Mouse (Mus musculus) T-cell, adult 2 months (primary cell): Measurements from ENCODE around the gene Tekt1.
"Not testable (repeated sequence)": the region's sequence is repeated elsewhere in the genome, so short reads cannot be mapped to it uniquely, and the experiment has no call there.

Experiments used
- DNase-seq: peaks from one replicate; pipeline ENCODE4 v3.0.0; 2022; ENCODE audit warnings: low spot score

Tekt1 gene

DNA sequence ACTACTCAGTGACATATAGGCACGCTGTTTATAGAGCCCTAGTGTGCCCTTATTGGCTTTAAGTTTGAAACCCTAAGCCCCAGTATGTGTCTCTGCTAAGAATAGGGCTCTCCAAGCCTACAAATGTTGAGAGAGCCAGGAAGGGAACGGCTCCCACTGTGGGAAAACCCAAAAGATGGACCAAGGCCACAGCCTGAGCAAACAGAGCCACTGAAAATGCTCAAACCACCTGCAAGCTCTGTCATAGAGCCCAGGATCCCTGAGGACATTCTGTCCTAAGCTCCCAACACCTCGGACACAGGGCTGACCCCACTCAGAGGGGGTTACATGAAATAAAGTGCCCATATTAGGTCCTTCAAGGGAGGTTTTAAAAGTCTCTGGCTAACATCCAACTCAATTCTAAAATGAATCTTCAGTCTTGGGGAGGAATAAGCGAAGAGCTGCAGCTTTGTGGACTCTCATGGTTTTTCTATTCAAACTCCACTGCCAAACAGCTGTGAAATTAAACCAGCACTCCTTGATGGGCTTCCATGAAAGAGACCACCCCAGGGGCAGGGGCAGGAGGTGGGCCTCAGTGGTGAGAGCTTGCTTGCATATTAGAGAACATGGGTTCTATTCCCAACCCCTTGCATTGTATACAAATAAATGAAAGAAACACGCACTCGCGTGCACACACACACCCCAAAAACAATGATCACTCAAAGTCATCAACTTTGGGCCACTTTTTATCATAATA, 27.3 kb upstream of the Tekt1 start:
- DNase-seq, result no peak

DNA sequence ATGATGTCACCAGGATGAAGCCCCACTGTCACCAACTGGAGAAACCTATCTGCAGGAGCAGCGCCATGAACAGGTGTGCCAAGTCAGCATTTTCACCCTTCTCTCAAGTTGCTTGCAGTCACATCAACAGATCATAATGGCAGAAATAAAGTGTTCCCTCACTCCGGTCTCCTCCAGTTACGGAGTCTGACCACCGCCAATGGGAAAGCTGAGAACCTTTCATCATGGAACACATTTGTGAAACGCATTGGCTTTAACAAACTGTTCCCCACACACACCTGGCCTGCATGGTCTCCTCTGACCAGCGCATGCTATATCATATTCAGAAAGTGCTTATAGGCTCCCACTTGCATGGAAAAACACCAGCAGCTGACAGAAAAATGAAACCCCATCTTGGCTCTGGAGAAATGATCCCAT, 25.9 kb upstream of the Tekt1 start:
- DNase-seq, result no peak

DNA sequence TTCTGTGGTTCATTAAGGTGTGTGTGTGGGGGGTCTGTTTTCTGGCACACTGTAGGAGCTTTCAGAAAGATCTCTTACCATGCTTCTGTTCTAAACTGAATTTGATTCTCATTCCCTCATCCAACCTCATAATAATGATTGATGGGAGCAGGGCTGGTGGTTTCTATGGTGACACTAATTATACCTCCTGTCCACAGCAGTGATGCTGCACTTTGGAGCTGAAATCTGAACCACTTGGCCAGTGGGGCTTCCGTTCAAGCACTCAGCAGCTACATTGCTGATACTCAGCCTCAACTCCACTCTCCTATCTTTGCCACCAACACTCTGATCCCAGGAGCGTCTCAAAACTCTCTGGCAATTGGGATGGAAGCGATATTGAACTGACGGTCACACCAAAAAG, 17.1 kb upstream of the Tekt1 start:
- no peak for DNase-seq

- no peak for DNase-seq
These were observed 16.0 kb upstream of the Tekt1 start for GRCm38 (mm10) chr11:72378222-72378621.

DNA sequence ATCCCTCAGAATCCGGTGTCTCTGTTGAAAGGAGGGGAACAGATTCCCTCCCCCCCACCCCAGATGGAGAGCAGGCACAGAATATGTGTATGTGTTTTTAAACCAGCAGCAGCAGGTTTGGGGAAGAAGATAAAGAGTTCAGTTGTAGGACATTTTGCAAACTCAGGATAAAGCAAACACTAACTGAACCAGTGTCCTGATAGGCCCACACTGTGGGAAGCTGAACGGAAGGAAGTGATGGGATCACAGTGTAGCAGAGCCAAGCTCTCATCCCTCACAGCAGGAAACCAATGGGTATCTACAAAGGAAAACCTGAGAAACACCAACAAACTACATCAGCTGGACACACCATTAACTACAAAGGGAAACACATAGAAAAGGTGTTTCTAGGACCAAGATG, 14.3 kb upstream of the Tekt1 start:
- DNase-seq, result no peak

DNA sequence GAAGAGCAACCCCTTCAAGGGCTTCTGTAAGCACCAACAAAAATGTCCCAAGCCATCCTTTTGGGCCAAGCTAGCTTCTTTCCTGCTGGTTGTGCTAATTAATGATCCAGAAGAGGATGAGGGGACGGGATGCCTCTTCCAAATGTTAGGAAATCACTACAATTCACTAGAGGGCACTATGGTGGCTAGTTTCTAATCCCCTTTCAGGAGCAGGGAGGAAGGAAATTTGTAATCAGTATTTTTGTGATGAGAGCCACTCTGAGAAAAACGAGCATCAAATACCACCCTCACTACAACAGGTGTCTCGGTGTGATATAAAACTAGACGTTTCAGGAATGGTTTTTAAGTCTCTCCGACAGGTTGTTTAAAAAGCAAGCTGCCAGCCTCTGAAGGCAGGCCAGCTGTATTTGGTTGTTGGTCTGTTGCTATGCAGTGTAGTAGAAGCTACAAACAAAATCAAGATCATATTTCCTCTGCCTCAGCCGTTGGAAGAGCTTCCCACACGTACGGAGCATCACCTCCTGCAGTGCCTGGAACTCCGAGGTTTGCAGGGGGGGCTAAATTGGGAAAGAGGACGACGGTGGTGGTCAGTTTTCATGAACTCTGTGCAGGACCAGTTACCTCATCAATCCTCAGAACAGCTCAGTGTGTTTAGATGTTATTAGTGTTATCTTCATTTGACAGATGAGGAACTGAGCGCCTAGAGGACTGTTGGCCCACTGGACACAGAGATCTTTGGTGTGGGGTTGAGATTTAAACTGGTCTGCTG, 7.8 kb upstream of the Tekt1 start:
- DNase-seq, result no peak

- DNase-seq, result no peak
These were observed 5.9 kb upstream of the Tekt1 start for GRCm38 (mm10) chr11:72367934-72368674.

DNA sequence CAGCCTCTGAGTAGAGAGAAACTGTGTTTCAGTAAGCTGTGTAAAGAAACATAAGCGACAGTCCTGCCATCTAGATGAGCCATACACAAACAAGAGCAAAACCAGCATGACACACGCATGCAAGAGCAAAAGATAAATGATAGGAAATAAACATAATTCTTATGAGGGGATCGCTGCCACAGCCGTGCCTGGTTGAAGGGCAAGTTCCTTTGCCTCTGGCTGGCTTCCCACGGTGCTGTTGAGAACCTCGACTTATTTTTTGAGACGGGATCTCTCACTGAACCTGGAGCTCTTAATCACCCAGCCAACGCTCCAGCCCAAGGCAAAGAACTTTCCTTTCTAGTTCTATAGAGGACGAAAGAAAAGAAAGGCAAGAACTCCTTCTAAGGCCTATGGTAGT, 3.9 kb upstream of the Tekt1 start:
- DNase-seq, result no peak

GRCm38 (mm10) chr11:72364526-72364925, 2.3 kb upstream of the Tekt1 start:
- no peak for DNase-seq

GRCm38 (mm10) chr11:72363523-72364240, 1.4 kb upstream of the Tekt1 start:
- no peak for DNase-seq

- DNase-seq, result peak; percentile 15
These were observed 576 bp downstream of the Tekt1 start for GRCm38 (mm10) chr11:72361385-72362346.

DNA sequence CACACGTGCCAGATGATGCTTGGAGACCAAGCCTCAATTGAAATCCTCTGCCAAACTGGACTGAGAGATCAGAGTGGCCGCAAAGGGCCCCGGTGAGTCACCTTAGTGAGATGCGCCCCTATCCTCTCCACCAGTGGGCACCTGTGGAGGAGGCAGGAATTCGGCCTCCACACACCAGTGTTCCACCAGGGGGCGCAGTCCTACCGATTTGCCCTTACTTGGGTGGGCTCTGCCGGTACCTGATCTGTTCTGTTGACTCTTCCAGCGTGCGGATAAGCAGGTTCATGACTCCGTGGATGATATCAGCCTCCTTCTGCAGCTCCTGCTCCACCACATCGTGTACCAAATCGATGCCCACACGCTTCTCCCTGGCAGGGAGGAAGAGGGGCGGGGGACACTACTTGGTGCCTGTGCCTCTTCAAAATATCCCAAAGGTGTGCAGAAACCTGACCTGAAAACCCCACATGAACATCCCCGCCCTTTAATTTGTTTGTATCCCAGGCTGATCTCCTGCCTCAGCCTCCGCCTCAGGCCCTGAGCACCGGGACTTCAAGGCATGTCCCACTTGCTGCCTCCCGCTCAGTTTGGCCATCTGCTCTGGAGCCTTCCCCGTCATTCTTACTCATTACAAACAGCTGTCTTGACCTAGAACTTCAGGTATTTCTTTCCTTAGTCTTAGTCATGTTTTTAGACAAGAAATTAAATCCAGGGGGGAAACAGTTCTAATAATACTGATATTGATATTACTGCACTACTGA, 7.1 kb downstream of the Tekt1 start:
- peak; percentile 51 for DNase-seq

- no peak for DNase-seq
These were observed 9.1 kb downstream of the Tekt1 start for GRCm38 (mm10) chr11:72353186-72353585.

DNA sequence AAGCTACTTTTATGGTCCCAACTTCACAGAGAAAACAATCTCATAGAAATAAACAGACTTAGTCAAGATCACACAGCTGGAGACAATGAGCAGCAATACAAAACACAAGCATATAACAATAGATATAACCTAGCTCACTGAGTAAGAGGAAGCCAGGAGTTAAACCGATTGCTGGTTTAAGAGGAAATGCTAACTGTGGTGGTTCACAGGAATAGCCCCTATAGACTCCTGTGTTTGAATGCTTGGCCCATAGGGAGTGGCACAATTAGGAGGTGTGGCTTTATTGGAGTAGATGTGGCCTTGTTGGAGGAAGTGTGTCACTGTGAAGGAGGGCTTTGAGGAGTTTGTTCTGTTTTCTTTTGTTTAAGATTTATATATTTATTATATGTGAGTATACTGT, 10.0 kb downstream of the Tekt1 start:
- DNase-seq, result no peak

GRCm38 (mm10) chr11:72349652-72350051, 12.6 kb downstream of the Tekt1 start:
- no peak for DNase-seq

GRCm38 (mm10) chr11:72349016-72349415, 13.2 kb downstream of the Tekt1 start:
- no peak for DNase-seq

DNA sequence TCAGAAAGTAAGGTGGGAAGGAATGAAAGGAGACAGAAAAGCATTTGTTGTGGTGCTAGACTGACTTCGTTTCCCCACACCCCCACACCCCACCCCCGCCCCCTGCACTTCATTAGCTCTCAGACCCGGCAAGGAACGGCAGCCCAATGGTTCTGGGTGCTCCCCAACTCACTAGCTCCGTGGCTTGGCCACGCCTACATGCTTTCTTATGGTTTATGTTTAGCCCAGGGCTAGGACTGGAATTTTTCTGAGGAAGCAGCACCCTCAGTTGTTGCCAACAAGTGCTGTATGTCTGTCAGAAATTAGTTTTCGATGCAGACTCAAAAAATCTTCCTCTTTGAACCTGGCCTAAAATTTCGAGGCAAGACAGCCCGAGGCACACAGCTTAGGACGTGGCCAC, 13.7 kb downstream of the Tekt1 start:
- DNase-seq, result no peak

- no peak for DNase-seq
These were observed 17.8 kb downstream of the Tekt1 start for GRCm38 (mm10) chr11:72344486-72344885.

DNA sequence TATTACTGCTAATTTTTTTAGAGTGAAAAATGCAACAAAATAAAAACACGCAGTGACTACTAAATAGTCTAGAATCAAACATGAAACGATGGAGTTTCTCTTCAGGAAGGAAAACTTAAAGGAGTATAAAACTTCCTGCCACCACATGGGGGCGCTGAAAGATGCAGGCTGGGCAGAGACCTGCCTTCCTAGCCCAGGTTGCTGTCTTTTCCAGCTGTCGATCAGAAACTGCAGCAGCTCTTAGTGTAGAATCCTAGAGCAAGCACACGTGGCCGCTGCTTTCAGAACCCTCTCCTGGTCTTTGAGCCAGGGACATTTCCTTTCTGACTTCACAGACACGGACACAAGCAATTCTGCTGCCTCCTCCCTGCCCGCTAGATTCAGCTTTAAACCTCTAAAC, 18.3 kb downstream of the Tekt1 start:
- peak; percentile 8 for DNase-seq

GRCm38 (mm10) chr11:72343238-72343625, 19.0 kb downstream of the Tekt1 start:
- DNase-seq, result not testable (repeated sequence)
